Mouse (Mus musculus): ENCODE measurements around the gene Tekt4.

DNA sequence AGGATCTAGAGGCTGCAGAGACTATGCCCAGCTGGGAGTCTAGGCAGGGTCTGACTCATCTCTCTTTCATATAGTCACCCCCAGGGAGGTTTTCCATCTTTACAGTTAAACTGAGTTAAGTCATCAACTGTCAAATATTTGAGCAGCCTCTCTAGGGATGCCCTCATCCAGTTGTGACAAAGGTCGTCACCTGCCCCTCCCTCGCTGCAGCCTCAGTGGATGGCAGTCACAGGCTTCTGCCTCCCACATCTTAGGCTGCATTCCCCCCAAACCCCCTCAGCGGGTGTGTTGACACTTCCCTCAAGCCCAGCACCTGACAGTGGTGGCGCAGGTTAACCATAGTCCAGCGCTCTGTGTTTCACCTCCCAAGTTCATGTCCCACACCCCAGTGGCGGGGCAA is 13.0 kb upstream of the Tekt4 start:
- TF ChIP-seq CTCF (IDR thresholded peaks at IDR 0.05; ENCODE audit: low read depth, low read length), result no peak
- TF ChIP-seq POLR2A (IDR thresholded peaks at IDR 0.05; ENCODE audit: extremely low read depth, insufficient read depth, low read length), result no peak

All from liver, adult 2 months (tissue).